Mouse (Mus musculus) adrenal gland, postnatal 4 days (tissue): ENCODE data around the gene 1700102P08Rik. TPM values are rescaled to one million over a fixed set of nuclear protein-coding genes. Genes with fewer than 3 reads are reported as not detected.

ENCODE experiments used
- DNase-seq, 2 experiments: peaks; one replicate each; pipeline ENCODE4 v3.0.0; 2021 to 2022; ENCODE audit warnings: low spot score in 2 of 2, mixed read lengths in 2 of 2
- long read RNA-seq, 2 experiments: library from polyadenylated mRNA; stranded (forward); transcript quantifications; one replicate each; pipeline ENCODE4 v2.0.0; 2021
- total RNA-seq, 2 experiments: library from RNA; stranded (reverse); gene quantifications; 2 replicates each; pipeline ENCODE4 v1.2.3; 2021

The 1700102P08Rik gene
- 1 to 10 TPM in 1 of 2 experiments, under 1 TPM in 1; 0.73 to 1.4 TPM for total RNA-seq
- long read RNA-seq, experiment 1, partial matches to known transcripts: 0 of 1 reads
- long read RNA-seq, experiment 1, other reads (novel, unspliced or antisense): 1 of 1 reads
- long read RNA-seq, experiment 2, partial matches to known transcripts: 0 of 1 reads
- long read RNA-seq, experiment 2, other reads (novel, unspliced or antisense): 1 of 1 reads

DNA sequence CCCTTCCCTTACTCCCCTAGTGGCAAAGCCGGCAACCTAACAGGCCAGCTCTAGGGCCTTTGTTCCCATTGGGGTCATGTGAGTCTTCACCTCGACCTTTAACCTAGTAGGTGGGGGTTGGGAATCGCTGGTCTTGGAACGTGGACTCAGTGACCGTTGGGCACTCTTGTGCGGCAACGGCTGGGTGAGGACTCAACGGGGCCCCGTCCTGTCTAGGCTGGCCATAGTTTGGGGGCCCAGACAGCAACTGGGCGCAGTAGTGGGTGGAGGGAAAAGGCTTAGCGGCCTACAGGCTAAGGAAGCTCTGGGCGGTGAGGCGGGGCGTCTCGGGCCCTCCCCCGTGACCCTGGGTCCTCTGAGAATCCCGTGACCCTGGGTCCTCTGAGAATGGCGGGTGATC is at the start of gene 1700102P08Rik:
Gene 1700102P08Rik, plus strand, starts transcription at position 130 of the 400 bp plus-strand sequence.
- no peak for DNase-seq

GRCm38 (mm10) chr9:108343331-108343730 is 49.3 kb upstream of the 1700102P08Rik start:
- DNase-seq: no peak

GRCm38 (mm10) chr9:108343835-108344234 is 48.8 kb upstream of the 1700102P08Rik start:
- no peak for DNase-seq

- DNase-seq: no peak
Measured at GRCm38 (mm10) chr9:108344471-108344870, 48.1 kb upstream of the 1700102P08Rik start.

- DNase-seq: no peak
Measured at GRCm38 (mm10) chr9:108347024-108347423, 45.6 kb upstream of the 1700102P08Rik start.

DNA sequence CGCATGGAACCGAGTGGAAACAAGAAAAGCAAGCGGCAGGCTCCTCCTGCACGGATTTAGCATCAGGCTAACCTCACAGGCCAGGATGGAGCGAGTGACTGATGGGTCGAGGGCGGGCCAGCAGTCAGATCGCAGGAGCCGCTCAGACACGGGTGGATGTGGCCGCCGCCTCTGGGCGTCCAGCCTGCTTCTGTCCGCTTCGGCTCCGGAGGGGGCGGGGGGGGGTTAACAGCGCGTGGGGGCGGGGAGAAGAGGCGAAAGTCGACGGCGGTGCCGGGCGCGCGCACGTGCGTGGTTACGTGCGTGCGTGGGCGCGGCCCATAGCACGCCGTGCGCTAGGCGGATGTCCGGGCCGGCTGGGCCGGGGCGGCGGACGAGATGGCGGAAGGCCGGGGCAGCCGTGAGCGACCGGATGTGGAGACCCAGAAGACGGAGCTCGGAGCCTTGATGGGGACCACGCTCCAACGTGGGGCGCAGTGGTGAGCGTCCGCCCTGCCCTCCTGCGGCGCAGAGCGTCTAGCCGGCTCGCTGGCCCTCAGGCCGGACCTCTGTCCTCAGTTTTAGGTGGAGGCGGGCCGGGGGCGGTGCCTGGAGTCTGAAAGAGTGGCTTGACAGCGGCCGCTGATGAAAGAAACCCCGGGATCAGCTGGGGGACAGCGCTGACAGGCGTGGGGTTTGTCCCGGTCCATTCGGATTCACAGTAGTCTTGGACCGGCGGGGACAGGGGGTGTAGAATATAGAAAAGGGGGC is 44.9 kb upstream of the 1700102P08Rik start, which contains the start of gene Usp4:
Gene Usp4, plus strand, starts transcription at position 314 of the 750 bp plus-strand sequence.
- peak; percentile 71 to 77 for DNase-seq

DNA sequence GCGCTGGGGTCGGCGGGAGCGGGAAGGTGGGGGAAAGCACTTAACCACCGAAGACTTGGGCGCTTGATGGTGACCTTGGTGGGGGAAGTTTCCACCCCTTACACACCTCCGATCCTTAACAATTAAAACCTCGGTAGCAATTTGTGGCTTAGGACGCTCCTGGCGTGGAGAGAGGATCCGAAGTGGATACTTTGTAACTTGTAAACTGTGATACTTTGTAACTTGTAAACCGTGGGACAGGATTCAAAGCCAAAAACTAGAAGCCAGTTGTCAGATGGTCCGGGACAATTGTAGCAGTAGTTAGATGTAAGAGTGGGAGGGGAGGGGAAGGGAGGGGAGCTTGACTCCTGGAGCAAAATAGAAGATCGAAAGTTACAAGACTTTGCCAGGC is 44.3 kb upstream of the 1700102P08Rik start:
- no peak for DNase-seq

- no peak for DNase-seq
Measured at GRCm38 (mm10) chr9:108349727-108350126, 42.9 kb upstream of the 1700102P08Rik start.

DNA sequence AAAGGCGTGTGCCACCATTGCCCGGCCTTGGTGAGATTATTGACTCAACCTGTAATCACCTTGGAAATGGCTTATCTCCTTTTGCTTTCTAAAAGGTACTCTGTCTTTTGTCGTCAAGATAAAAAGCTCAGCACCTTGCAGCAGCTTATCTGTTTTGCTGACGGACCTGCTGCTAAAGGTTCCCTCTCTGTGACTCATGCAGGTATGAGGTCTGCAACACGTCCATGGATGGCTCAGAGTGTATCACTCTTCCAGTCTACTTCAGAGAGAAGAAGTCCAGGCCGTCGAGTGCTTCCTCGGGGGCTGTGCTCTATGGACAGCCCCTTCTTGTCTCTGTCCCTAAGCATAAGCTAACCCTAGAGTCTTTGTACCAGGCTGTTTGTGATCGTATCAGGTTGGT is 14.4 kb upstream of the 1700102P08Rik start:
- no peak for DNase-seq

GRCm38 (mm10) chr9:108378736-108379135 is 13.9 kb upstream of the 1700102P08Rik start:
- no peak for DNase-seq

DNA sequence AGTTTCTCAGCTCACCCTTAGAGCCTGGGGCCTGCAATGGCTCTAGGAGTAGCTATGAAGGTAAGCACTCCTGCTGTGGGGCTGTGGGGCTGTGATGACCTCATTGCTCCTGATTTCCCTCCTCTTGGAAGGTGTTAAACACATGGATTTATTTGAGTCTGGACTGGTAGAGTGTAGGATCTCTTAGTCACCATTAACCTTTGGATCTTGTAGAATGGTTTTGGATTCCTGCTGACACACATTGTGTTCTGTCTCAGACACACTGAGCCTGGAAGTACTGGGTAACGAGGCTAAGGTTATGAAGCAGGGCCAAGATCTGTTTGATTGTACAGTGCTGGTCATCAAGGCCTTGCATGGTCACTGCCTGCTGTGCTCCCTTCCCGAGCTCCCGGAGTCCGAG is 13.3 kb upstream of the 1700102P08Rik start:
- DNase-seq: no peak

DNA sequence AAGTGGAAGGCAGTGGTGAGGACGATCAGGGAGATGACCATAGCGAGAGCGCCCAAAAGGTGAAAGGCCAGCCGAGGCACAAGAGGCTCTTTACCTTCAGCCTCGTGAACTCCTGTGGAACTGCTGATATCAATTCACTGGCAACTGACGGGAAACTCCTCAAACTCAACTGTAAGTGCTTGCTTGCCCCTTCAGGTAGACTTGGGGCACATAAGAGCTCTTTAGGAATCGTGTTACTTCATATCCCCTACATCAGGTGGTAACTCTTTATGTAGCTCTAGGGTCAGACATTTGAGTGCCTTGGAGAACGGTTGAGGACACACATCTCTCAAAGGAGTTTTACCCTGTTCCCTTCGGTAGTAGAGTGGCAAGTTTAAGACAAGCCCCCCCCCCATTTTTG is 11.2 kb upstream of the 1700102P08Rik start:
- no peak for DNase-seq

- DNase-seq: no peak
Measured at GRCm38 (mm10) chr9:108385006-108385405, 7.6 kb upstream of the 1700102P08Rik start.

DNA sequence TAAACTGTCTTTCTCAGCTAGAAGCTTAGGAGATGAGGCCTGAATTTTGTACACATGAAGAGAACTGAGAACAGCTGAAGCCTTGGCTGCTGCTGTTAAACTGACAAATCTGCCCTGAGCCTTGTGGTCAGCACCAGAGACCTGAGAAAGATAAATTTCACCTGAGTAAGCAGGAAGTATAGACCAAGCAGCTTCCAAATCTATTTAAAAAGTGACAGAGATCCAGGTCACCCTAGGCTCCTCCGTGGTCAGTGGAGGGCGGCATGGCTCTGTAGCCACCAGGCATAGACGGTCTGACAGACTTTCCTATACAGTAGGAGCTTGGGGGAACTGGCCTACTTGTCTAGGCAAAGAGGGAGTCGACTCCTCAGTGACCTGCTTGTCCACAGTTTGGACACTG is 5.8 kb upstream of the 1700102P08Rik start:
- no peak for DNase-seq

GRCm38 (mm10) chr9:108388601-108389000 is 4.0 kb upstream of the 1700102P08Rik start:
- DNase-seq: no peak

- DNase-seq: no peak
Measured at GRCm38 (mm10) chr9:108389220-108389619, 3.4 kb upstream of the 1700102P08Rik start.

DNA sequence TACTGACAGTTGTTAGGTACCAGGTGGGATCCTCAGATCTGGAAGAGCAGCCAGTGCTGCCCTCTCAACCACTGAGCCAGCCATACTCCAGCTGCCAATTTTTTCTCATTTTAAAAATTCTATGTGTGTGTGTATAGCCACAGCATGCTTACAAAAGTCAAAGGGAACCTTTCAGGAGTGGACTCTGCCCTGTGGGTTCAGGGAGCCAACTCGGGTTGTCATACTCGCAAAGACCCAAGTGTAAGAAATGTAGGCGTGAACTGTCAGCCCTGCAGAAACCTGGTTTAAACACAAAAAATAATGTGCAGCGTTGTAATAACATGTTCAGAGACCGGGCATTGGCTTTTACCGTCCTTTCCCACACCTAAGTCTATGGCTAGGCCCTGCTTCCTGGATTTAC is 1.6 kb downstream of the 1700102P08Rik start:
- DNase-seq: no peak

DNA sequence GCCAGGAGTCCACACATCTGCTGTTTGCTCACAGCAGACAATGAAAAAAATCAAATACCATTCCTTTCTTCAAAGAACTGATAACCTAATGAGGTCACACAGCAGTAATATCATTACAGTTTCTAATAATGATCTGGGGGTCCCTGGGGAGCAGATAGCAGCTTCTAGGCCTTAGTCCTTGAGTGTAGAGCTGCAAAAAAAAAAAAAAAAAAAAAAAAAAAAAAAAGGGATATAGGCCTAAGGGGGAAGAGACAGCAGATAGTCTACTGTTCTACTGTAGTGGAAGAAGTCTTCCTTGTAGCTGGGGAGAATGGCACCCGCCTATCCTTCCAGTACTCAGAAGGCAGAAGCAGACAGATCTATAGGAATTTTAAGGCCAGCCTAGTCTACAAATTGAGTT is 2.8 kb downstream of the 1700102P08Rik start:
- no peak for DNase-seq

- DNase-seq: no peak
Measured at GRCm38 (mm10) chr9:108398324-108398723, 5.7 kb downstream of the 1700102P08Rik start.

DNA sequence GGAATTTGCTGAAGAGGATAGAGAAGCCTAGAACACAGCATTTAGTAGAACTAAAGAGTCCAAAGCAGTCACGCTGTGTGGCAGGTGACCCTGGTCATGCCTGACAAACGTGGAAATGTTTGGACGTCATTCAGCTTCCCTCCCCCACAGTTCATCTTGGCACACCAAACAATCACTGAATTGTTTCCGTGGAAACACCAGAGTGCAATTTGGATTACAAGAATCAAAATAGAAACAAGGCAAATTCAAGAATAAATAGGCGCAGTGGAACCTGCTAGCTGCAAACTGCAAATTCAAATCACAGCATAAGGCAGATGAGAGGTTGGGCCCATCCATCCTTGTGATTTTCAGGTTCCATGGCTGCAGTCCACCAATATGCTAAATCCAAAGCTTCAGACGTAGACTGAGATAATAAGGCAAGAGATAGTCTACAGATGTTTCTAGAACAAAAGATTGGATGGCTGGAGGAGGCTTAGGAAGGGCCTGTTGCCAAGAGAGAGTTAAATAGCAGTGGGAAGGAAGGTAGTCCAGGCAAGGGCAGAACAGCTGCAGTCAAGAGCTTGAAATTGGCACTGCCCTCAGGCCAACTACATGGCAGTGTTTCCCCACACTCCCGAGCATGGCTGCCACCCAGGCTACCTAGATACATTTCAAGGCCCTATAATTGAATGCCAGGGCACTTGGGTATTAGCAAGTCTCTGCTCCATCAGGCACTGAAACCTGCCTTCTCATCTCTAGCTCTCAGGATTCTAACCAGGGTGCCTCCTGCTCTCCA is 8.8 kb downstream of the 1700102P08Rik start:
- no peak for DNase-seq

GRCm38 (mm10) chr9:108403081-108403480 is 10.5 kb downstream of the 1700102P08Rik start:
- DNase-seq: no peak

DNA sequence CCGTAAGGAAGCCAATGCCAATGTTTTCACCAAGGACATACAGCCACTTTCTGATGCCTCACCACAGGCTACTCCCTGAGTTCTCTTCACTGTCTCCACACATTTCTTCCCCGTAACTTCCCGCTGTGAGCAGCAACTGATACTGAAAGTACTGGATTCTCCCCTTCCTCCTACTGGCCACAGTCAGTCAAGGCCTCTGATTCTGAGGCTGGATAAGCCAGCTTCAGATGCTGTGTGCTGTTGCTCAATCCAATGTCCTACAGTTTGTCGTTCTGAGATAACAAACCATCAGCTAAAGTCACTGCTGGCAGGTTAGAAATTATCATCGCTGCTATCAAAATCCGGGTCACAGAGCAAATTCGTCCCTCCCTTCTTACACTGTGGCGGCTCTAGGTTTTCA is 11.8 kb downstream of the 1700102P08Rik start:
- no peak for DNase-seq
